Mouse (Mus musculus) natural killer cell, adult 2 months (primary cell): ENCODE data around the gene 4933415A04Rik.

Source experiments
- DNase-seq, 2 experiments: peaks; one replicate each; pipeline ENCODE4 v3.0.0; 2022; ENCODE audit warnings: low spot score in 2 of 2

4933415A04Rik gene

GRCm38 (mm10) chr11:43575061-43575375 is 11.8 kb upstream of the 4933415A04Rik start:
- DNase-seq, result no peak

- DNase-seq, result no peak
These were observed 11.3 kb upstream of the 4933415A04Rik start for GRCm38 (mm10) chr11:43575376-43576151.

- no peak for DNase-seq
These were observed 8.9 kb upstream of the 4933415A04Rik start for GRCm38 (mm10) chr11:43577713-43578478.

- DNase-seq, result no peak
These were observed 1.4 kb upstream of the 4933415A04Rik start for GRCm38 (mm10) chr11:43585211-43586005.

- DNase-seq, result no peak
These were observed 2.8 kb downstream of the 4933415A04Rik start for GRCm38 (mm10) chr11:43589530-43590072.

- DNase-seq, result no peak
These were observed 14.6 kb downstream of the 4933415A04Rik start, which contains the start of gene Fabp6 for GRCm38 (mm10) chr11:43601440-43601839. Fabp6 (minus strand) TSS chr11:43601540.

GRCm38 (mm10) chr11:43604207-43604606 is 17.4 kb downstream of the 4933415A04Rik start:
- no peak for DNase-seq

GRCm38 (mm10) chr11:43604891-43605290 is 18.1 kb downstream of the 4933415A04Rik start:
- no peak for DNase-seq

- no peak for DNase-seq
These were observed 19.0 kb downstream of the 4933415A04Rik start for GRCm38 (mm10) chr11:43605859-43606258.

GRCm38 (mm10) chr11:43608440-43608839 is 21.6 kb downstream of the 4933415A04Rik start:
- no peak for DNase-seq

GRCm38 (mm10) chr11:43610006-43610661 is 23.3 kb downstream of the 4933415A04Rik start:
- no peak for DNase-seq

GRCm38 (mm10) chr11:43610662-43611033 is 23.8 kb downstream of the 4933415A04Rik start:
- DNase-seq, result no peak

- peak; percentile 26 to 42 for DNase-seq
These were observed 26.1 kb downstream of the 4933415A04Rik start for GRCm38 (mm10) chr11:43612834-43613488.

- no peak for DNase-seq
These were observed 31.1 kb downstream of the 4933415A04Rik start for GRCm38 (mm10) chr11:43617924-43618323.

GRCm38 (mm10) chr11:43618403-43618802 is 31.6 kb downstream of the 4933415A04Rik start:
- no peak for DNase-seq

GRCm38 (mm10) chr11:43621769-43622168 is 34.9 kb downstream of the 4933415A04Rik start:
- no peak for DNase-seq

GRCm38 (mm10) chr11:43624341-43624740 is 37.5 kb downstream of the 4933415A04Rik start:
- DNase-seq, result no peak

GRCm38 (mm10) chr11:43626300-43626926 is 39.6 kb downstream of the 4933415A04Rik start:
- DNase-seq, result no peak

- no peak for DNase-seq
These were observed 40.2 kb downstream of the 4933415A04Rik start for GRCm38 (mm10) chr11:43626927-43627645.

- no peak for DNase-seq
These were observed 44.8 kb downstream of the 4933415A04Rik start for GRCm38 (mm10) chr11:43631645-43632044.
